24 mouse cellular contexts compared by ENCODE assay signal in genomic region chr15:78430874-78431273, GRCm38 (mm10). TPM values are rescaled to one million over a fixed set of nuclear protein-coding genes. Genes with fewer than 3 reads are reported as not detected.
DNase-seq lines count a peak whose midpoint lies in the region; ATAC-seq and TF ChIP-seq lines count a peak whose summit lies in the region.
"Had no signal": no experiment of that assay in that cellular context is flagged by ENCODE, and none has a peak within 500 bp of the region (broad histone marks: within the 10 kb centered on the region; RNA-seq: fewer than 3 reads in every experiment).

No protein-coding gene starts in this region.

- no peaks in the 10 kb centered on the region for H3K9me3 ChIP-seq in heart, embryonic 16.5 days (replicated peaks; ENCODE audit: control insufficient read depth, low read length)
- no peaks in the 10 kb centered on the region for H3K9me3 ChIP-seq in heart, embryonic 12.5 days (replicated peaks)
- H3K9me3 ChIP-seq in stomach, embryonic 16.5 days (replicated peaks; ENCODE audit: control insufficient read depth, low read length) = no peaks in the 10 kb centered on the region
- H3K9me3 ChIP-seq: heart, embryonic 13.5 days; hindbrain, embryonic 13.5 days; limb, embryonic 15.5 days; lung, embryonic 15.5 days; midbrain, embryonic 12.5 days had no signal

- no peak for ATAC-seq in heart, embryonic 16.5 days (replicated peaks; ENCODE audit: extremely low read depth, insufficient read depth, low FRiP score)
- ATAC-seq in heart, embryonic 12.5 days (ENCODE audit: insufficient number of reproducible peaks, low FRiP score) = no peak
- ATAC-seq in stomach, embryonic 16.5 days (ENCODE audit: insufficient read depth, low FRiP score) = no peak
- ATAC-seq: CD4-positive, CD25-positive, alpha-beta regulatory T cell, adult 4 months had no signal

- no peak overlapping the region for H3K4me3 ChIP-seq in heart, embryonic 16.5 days (ENCODE audit: low read length)
- H3K4me3 ChIP-seq in heart, embryonic 12.5 days = no peak overlapping the region
- no peak overlapping the region for H3K4me3 ChIP-seq in liver, adult 2 months (ENCODE audit: insufficient read depth, low read depth, low read length)
- no peak overlapping the region for H3K4me3 ChIP-seq in stomach, embryonic 16.5 days (replicated peaks; ENCODE audit: low read length)
- H3K4me3 ChIP-seq: hindbrain, embryonic 13.5 days; limb, embryonic 15.5 days; lung, embryonic 15.5 days; midbrain, embryonic 12.5 days had no signal

- 81% methylated on average over 10 of the region's 10 CpGs for WGBS in heart, embryonic 16.5 days
- 85% methylated on average over 10 of the region's 10 CpGs for WGBS in heart, embryonic 12.5 days
- WGBS in liver, adult 2 months = 94% methylated on average over 10 of the region's 10 CpGs
- WGBS in stomach, embryonic 16.5 days = 78% methylated on average over 10 of the region's 10 CpGs

- no peaks in the 10 kb centered on the region for H3K79me2 ChIP-seq in liver, adult 2 months (ENCODE audit: control insufficient read depth, insufficient read depth, low read length)

- H3K27ac ChIP-seq in heart, embryonic 16.5 days (ENCODE audit: low read length) = 0 out of 2 replicates have a peak overlapping the region, but pooled peaks have one; percentile 56
- no peak overlapping the region for H3K27ac ChIP-seq in heart, embryonic 12.5 days (ENCODE audit: poor library complexity, severe bottlenecking)
- H3K27ac ChIP-seq in liver, adult 2 months (replicated peaks; ENCODE audit: insufficient read depth, low read depth, low read length) = peak overlapping the region; percentile 88; the same call in 1 of the 2 replicates
- H3K27ac ChIP-seq in stomach, embryonic 16.5 days (ENCODE audit: low read length) = peak overlapping the region; percentile 35; the same call in 1 of the 2 replicates
- H3K27ac ChIP-seq: hindbrain, embryonic 13.5 days; macrophage; midbrain, embryonic 12.5 days had no signal

- no peak for TF ChIP-seq POLR2A in liver, adult 2 months (IDR thresholded peaks at IDR 0.05; ENCODE audit: extremely low read depth, insufficient read depth, low read length)

- no peak overlapping the region for H3K4me2 ChIP-seq in heart, embryonic 16.5 days (ENCODE audit: low read depth, low read length)
- no peak overlapping the region for H3K4me2 ChIP-seq in heart, embryonic 12.5 days
- H3K4me2 ChIP-seq in stomach, embryonic 16.5 days (ENCODE audit: low read depth, low read length) = no peak overlapping the region
- H3K4me2 ChIP-seq: hindbrain, embryonic 13.5 days; midbrain, embryonic 12.5 days had no signal

- H3K27me3 ChIP-seq in heart, embryonic 16.5 days (ENCODE audit: control insufficient read depth, insufficient read depth, low read length) = no peaks in the 10 kb centered on the region
- H3K27me3 ChIP-seq in heart, embryonic 12.5 days (replicated peaks) = peaks cover 19% of the 10 kb centered on the region
- no peaks in the 10 kb centered on the region for H3K27me3 ChIP-seq in liver, adult 2 months (ENCODE audit: control insufficient read depth, insufficient read depth, low read length)
- no peaks in the 10 kb centered on the region for H3K27me3 ChIP-seq in stomach, embryonic 16.5 days (ENCODE audit: control insufficient read depth, insufficient read depth, low read length)
- H3K27me3 ChIP-seq: lung, embryonic 15.5 days had no signal

- H3K9ac ChIP-seq in heart, embryonic 16.5 days (ENCODE audit: low read length) = no peak overlapping the region
- H3K9ac ChIP-seq in heart, embryonic 12.5 days = no peak overlapping the region
- H3K9ac ChIP-seq in liver, adult 2 months (ENCODE audit: low read depth, low read length) = no peak overlapping the region
- H3K9ac ChIP-seq in stomach, embryonic 16.5 days (ENCODE audit: low read length) = no peak overlapping the region
- H3K9ac ChIP-seq: limb, embryonic 15.5 days; lung, embryonic 15.5 days; midbrain, embryonic 12.5 days had no signal

- no peaks in the 10 kb centered on the region; the same call in 1 of the 2 replicates for H3K36me3 ChIP-seq in heart, embryonic 16.5 days (ENCODE audit: control insufficient read depth, insufficient read depth)
- peaks cover 19% of the 10 kb centered on the region; the same call in 1 of the 2 replicates for H3K36me3 ChIP-seq in heart, embryonic 12.5 days
- H3K36me3 ChIP-seq in liver, adult 2 months (ENCODE audit: control insufficient read depth, insufficient read depth, low read length) = no peaks in the 10 kb centered on the region
- H3K36me3 ChIP-seq in stomach, embryonic 16.5 days (ENCODE audit: control insufficient read depth, insufficient read depth, low read length) = no peaks in the 10 kb centered on the region

- H3K4me1 ChIP-seq in heart, embryonic 16.5 days (ENCODE audit: control insufficient read depth, insufficient read depth, low read length) = peaks cover 10% of the 10 kb centered on the region
- peaks cover 12% of the 10 kb centered on the region for H3K4me1 ChIP-seq in heart, embryonic 12.5 days (replicated peaks)
- peaks cover 14% of the 10 kb centered on the region for H3K4me1 ChIP-seq in liver, adult 2 months (ENCODE audit: control insufficient read depth, insufficient read depth, low read length)
- H3K4me1 ChIP-seq in stomach, embryonic 16.5 days (ENCODE audit: control insufficient read depth, insufficient read depth, low read length) = peaks cover 9% of the 10 kb centered on the region

- no peak for TF ChIP-seq CTCF in liver, adult 2 months (IDR thresholded peaks at IDR 0.05; ENCODE audit: low read depth, low read length)

- DNase-seq in cerebellum, adult 11-12 months = peak; percentile 31
- DNase-seq in cerebellum, postnatal 10 days = no peak
- DNase-seq in liver, adult 2 months (ENCODE audit: extremely low read depth, low read depth, low spot score) = no peak
- no peak for DNase-seq in liver
- no peak for DNase-seq in layer of hippocampus, adult 18-20 months (ENCODE audit: low spot score in 2 of 2)
- DNase-seq: gastrocnemius, postnatal 10 days; spleen, adult 18-20 months had no signal

RNA-seq across cellular contexts. Expression of gene Kctd17, which starts 2.5 kb away (rescaled TPM):
- 18.9 and 22.6 TPM in 2 replicates for polyA plus RNA-seq in heart, embryonic 16.5 days (2015; fragmentation: Nextera tagmentation; extraction: Ambion mirVana)
- polyA plus RNA-seq in heart, embryonic 12.5 days (2016; fragmentation: Nextera tagmentation; extraction: Ambion mirVana) = 19.9 and 21.6 TPM in 2 replicates
- 1.2 and 2.6 TPM in 2 replicates for total RNA-seq in liver, adult 2 months (2014; rRNA removed)
- polyA plus RNA-seq in liver, adult 2 months (2012; rRNA removed) = 8.6 and 10.4 TPM in 2 replicates
- polyA plus RNA-seq in stomach, embryonic 16.5 days (2015; fragmentation: Nextera tagmentation; extraction: Ambion mirVana) = 28.1 and 32.0 TPM in 2 replicates
- 100 to 1,000 TPM; 244 to 255 TPM for total RNA-seq in layer of hippocampus, adult 18-20 months (2021)
- total RNA-seq: MEL had no signal

RNA-seq across cellular contexts. Expression of gene Mpst, which starts 24.7 kb away (rescaled TPM):
- polyA plus RNA-seq in heart, embryonic 16.5 days (2015; fragmentation: Nextera tagmentation; extraction: Ambion mirVana) = 1.9 and 2.1 TPM in 2 replicates
- 0.32 and 1.1 TPM in 2 replicates for polyA plus RNA-seq in heart, embryonic 12.5 days (2016; fragmentation: Nextera tagmentation; extraction: Ambion mirVana)
- total RNA-seq in liver, adult 2 months (2014; rRNA removed) = 86.0 and 106 TPM in 2 replicates
- 377 and 408 TPM in 2 replicates for polyA plus RNA-seq in liver, adult 2 months (2012; rRNA removed)
- 6.8 TPM in 2 replicates for polyA plus RNA-seq in stomach, embryonic 16.5 days (2015; fragmentation: Nextera tagmentation; extraction: Ambion mirVana)
- total RNA-seq in layer of hippocampus, adult 18-20 months (2021) = 10 to 100 TPM; 28.6 to 30.7 TPM

RNA-seq across cellular contexts. Expression of gene Tst, which starts 25.2 kb away (rescaled TPM):
- polyA plus RNA-seq in heart, embryonic 16.5 days (2015; fragmentation: Nextera tagmentation; extraction: Ambion mirVana) = 39.7 and 41.7 TPM in 2 replicates
- polyA plus RNA-seq in heart, embryonic 12.5 days (2016; fragmentation: Nextera tagmentation; extraction: Ambion mirVana) = 7.6 and 9.0 TPM in 2 replicates
- 303 and 343 TPM in 2 replicates for total RNA-seq in liver, adult 2 months (2014; rRNA removed)
- polyA plus RNA-seq in liver, adult 2 months (2012; rRNA removed) = 621 and 686 TPM in 2 replicates
- polyA plus RNA-seq in stomach, embryonic 16.5 days (2015; fragmentation: Nextera tagmentation; extraction: Ambion mirVana) = 123 and 146 TPM in 2 replicates
- total RNA-seq in layer of hippocampus, adult 18-20 months (2021) = 10 to 100 TPM; 33.3 to 37.1 TPM

RNA-seq across cellular contexts. Expression of gene Tex33, which starts 35.2 kb away (rescaled TPM):
- polyA plus RNA-seq in heart, embryonic 16.5 days (2015; fragmentation: Nextera tagmentation; extraction: Ambion mirVana) = not detected in 2 replicates
- polyA plus RNA-seq in heart, embryonic 12.5 days (2016; fragmentation: Nextera tagmentation; extraction: Ambion mirVana) = not detected in 2 replicates
- total RNA-seq in liver, adult 2 months (2014; rRNA removed) = not detected in 2 replicates
- polyA plus RNA-seq in liver, adult 2 months (2012; rRNA removed) = not detected in 2 replicates
- polyA plus RNA-seq in stomach, embryonic 16.5 days (2015; fragmentation: Nextera tagmentation; extraction: Ambion mirVana) = not detected in 2 replicates
- not detected for total RNA-seq in layer of hippocampus, adult 18-20 months (2021)
- total RNA-seq: gastrocnemius, postnatal 10 days; layer of hippocampus, postnatal 25 days; left cerebral cortex, postnatal 14 days had no signal
- polyA plus RNA-seq: CD4-positive, CD25-positive, alpha-beta regulatory T cell, adult 4 months; embryonic facial prominence, embryonic 11.5 days; heart, embryonic 13.5 days; hindbrain, embryonic 13.5 days; intestine, embryonic 16.5 days; large intestine, adult 2 months; limb, embryonic 15.5 days; lung, embryonic 15.5 days; macrophage; midbrain, embryonic 12.5 days; stomach, embryonic 14.5 days had no signal

RNA-seq across cellular contexts. Expression of gene Tmprss6, which starts 37.6 kb away (rescaled TPM):
- 0.38 and 0.79 TPM in 2 replicates for polyA plus RNA-seq in heart, embryonic 16.5 days (2015; fragmentation: Nextera tagmentation; extraction: Ambion mirVana)
- 0.19 and 0.30 TPM in 2 replicates for polyA plus RNA-seq in heart, embryonic 12.5 days (2016; fragmentation: Nextera tagmentation; extraction: Ambion mirVana)
- total RNA-seq in liver, adult 2 months (2014; rRNA removed) = 188 and 242 TPM in 2 replicates
- polyA plus RNA-seq in liver, adult 2 months (2012; rRNA removed) = 514 and 542 TPM in 2 replicates
- polyA plus RNA-seq in stomach, embryonic 16.5 days (2015; fragmentation: Nextera tagmentation; extraction: Ambion mirVana) = 1.8 TPM in 2 replicates
- 1 to 10 TPM; 2.7 to 2.8 TPM for total RNA-seq in layer of hippocampus, adult 18-20 months (2021)
- total RNA-seq: left cerebral cortex, postnatal 14 days had no signal
- polyA plus RNA-seq: CD4-positive, CD25-positive, alpha-beta regulatory T cell, adult 4 months; macrophage had no signal

Comparison
In these comparisons a context has a peak if more than half of its experiments do, and no peak if none do; other contexts are left out.
1. RNA of gene Mpst, which starts 24.7 kb away (polyA plus RNA-seq): 377 to 408 TPM in liver, adult 2 months; 6.8 TPM in stomach, embryonic 16.5 days, 1.9 to 2.1 TPM in heart, embryonic 16.5 days and 0.32 to 1.1 TPM in heart, embryonic 12.5 days; every median in the first group is over 10 times any median in the second.